Mouse (Mus musculus): ENCODE results near the gene Col26a1. TPM values are rescaled to one million over a fixed set of nuclear protein-coding genes. Genes with fewer than 3 reads are reported as not detected.

Gene Col26a1
- polyA plus RNA-seq, 1 experiment = 2.0 TPM

- 59% methylated on average over 5 of the region's 5 CpGs for WGBS
- no peak for DNase-seq
- no peak for TF ChIP-seq POLR2A (IDR thresholded peaks at IDR 0.05; ENCODE audit: borderline replicate concordance, extremely low read depth, low read depth, low read length)
- Histone ChIP-seq H3K4me1 (ENCODE audit: control insufficient read depth, insufficient read depth, low read length) (no peaks in the 10 kb centered on the region), H3K4me3 (replicated peaks; ENCODE audit: extremely low read depth, low read depth, low read length) (no peak overlapping the region)
These were observed 161.4 kb downstream of the Col26a1 start for GRCm38 (mm10) chr5:136721596-136721995.

- no peak for DNase-seq
- no peaks in the 10 kb centered on the region for H3K4me1 ChIP-seq (ENCODE audit: control insufficient read depth, insufficient read depth, low read length)
- WGBS = 62% methylated on average over 8 of the region's 8 CpGs
These were observed 164.4 kb downstream of the Col26a1 start for GRCm38 (mm10) chr5:136718656-136719055.

DNA sequence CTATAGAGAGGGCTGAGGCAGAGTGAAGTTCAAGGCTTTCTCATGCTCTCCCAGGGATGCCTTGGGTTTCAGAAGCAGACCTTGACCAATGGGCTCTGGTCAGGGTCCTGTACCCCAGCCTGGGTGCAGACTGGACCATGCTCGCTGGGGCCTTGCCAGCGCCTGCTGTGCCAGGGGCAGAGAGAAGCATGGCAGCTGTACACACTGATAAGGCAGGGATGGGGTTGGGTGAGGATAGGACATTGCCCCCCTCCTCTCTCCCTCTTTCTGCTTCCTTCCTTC lies 165.5 kb downstream of the Col26a1 start:
- TF ChIP-seq CTCF (IDR thresholded peaks at IDR 0.05; ENCODE audit: insufficient read depth, low read length) = no peak
- TF ChIP-seq POLR2A (IDR thresholded peaks at IDR 0.05; ENCODE audit: borderline replicate concordance, extremely low read depth, low read depth, low read length) = no peak
- H3K4me1 ChIP-seq (ENCODE audit: control insufficient read depth, insufficient read depth, low read length) = no peaks in the 10 kb centered on the region
- no peak overlapping the region for H3K4me3 ChIP-seq (replicated peaks; ENCODE audit: extremely low read depth, low read depth, low read length)
- DNase-seq = no peak
- 86% methylated on average over 2 of the region's 2 CpGs for whole genome bisulfite sequencing

More at GRCm38 (mm10) chr5:136718656-136719055, 164.4 kb downstream of the Col26a1 start:
- H3K4me3 ChIP-seq (replicated peaks; ENCODE audit: extremely low read depth, low read depth, low read length) = no peak overlapping the region
- no peak for TF ChIP-seq CTCF (IDR thresholded peaks at IDR 0.05; ENCODE audit: insufficient read depth, low read length)
- no peak for TF ChIP-seq POLR2A (IDR thresholded peaks at IDR 0.05; ENCODE audit: borderline replicate concordance, extremely low read depth, low read depth, low read length)

DNA sequence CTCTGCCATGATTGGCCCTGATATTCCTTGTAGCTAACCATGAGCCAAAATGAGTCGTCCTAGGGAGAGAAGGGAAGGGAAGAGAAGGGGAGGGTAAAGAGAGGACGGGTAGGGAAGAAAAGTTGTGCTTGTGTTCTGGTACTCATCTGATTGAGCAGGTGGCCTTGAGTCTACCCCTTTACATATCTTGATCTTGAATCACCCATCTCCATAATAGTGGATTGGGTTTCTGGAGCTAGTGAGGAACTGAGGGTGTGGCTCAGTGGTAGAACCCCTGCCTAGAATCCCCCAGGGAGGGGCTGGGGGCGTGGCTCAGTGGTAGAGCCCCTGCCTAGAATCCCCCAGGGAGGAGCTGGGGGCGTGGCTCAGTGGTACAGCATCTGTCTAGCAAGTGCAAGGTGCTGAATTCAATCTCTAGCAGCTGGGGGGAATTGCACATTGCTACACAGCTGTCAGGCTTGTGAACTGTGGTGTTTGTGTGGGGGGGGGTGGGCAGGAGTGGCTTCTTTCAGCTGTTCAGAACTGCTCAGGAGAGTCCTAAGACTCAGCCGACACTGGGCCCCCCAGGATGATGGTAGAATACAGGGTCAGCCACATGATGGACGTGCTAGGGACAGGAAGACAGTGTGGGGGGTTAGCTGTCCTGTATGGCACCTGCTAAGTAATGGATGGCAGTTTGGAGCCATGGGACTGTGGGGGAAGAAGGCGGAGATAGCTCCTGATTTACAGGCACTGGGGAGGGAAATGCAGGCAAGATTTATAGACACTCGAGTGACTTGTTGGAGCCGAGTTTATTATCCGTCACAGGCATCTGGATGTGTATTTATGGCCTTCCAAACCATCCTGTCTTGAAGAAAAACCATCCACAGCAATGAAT lies 166.1 kb downstream of the Col26a1 start:
- 47% methylated on average over 10 of the region's 10 CpGs for WGBS
- Histone ChIP-seq H3K4me1 (ENCODE audit: control insufficient read depth, insufficient read depth, low read length) (no peaks in the 10 kb centered on the region), H3K4me3 (replicated peaks; ENCODE audit: extremely low read depth, low read depth, low read length) (no peak overlapping the region)
- DNase-seq = no peak
- TF ChIP-seq CTCF (IDR thresholded peaks at IDR 0.05; ENCODE audit: insufficient read depth, low read length) (no peak), POLR2A (IDR thresholded peaks at IDR 0.05; ENCODE audit: borderline replicate concordance, extremely low read depth, low read depth, low read length) (no peak)

- Histone ChIP-seq H3K4me1 (ENCODE audit: control insufficient read depth, insufficient read depth, low read length) (no peaks in the 10 kb centered on the region), H3K4me3 (replicated peaks; ENCODE audit: extremely low read depth, low read depth, low read length) (no peak overlapping the region)
- TF ChIP-seq CTCF (IDR thresholded peaks at IDR 0.05; ENCODE audit: insufficient read depth, low read length) = peak; percentile 13; the same call in 1 of the 2 replicates
- no peak for TF ChIP-seq POLR2A (IDR thresholded peaks at IDR 0.05; ENCODE audit: borderline replicate concordance, extremely low read depth, low read depth, low read length)
- WGBS = 32% methylated on average over 11 of the region's 11 CpGs
- peak; percentile 24 for DNase-seq
These were observed 168.1 kb downstream of the Col26a1 start for GRCm38 (mm10) chr5:136714879-136715278.

GRCm38 (mm10) chr5:136714232-136714875 lies 168.7 kb downstream of the Col26a1 start:
- TF ChIP-seq CTCF (IDR thresholded peaks at IDR 0.05; ENCODE audit: insufficient read depth, low read length) (no peak), POLR2A (IDR thresholded peaks at IDR 0.05; ENCODE audit: borderline replicate concordance, extremely low read depth, low read depth, low read length) (no peak)
- WGBS = 33% methylated on average over 32 of the region's 32 CpGs
- no peak for DNase-seq
- Histone ChIP-seq H3K4me1 (ENCODE audit: control insufficient read depth, insufficient read depth, low read length) (no peaks in the 10 kb centered on the region), H3K4me3 (replicated peaks; ENCODE audit: extremely low read depth, low read depth, low read length) (no peak overlapping the region)

DNA sequence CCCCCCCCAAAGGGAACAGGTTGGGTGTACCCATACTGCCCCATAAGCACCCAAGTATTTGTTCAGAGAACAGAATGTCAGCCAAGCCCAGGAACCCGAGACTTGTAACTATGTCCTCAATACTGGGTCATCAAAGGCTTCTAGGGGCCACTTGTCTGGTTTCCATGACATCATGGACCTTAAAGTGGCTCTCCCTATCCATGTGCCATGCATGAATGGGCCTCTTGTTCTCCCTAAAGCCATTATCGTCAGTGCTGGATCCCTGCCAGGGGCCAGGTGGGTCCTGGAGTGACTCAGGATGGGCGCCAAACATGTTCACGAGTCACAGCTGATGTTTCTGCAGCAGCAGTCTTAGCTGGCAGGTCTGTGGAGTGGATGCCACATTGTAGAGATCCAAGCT lies 172.3 kb downstream of the Col26a1 start:
- 46% methylated on average over 4 of the region's 4 CpGs for WGBS
- no peak for TF ChIP-seq POLR2A (IDR thresholded peaks at IDR 0.05; ENCODE audit: borderline replicate concordance, extremely low read depth, low read depth, low read length)
- no peak for TF ChIP-seq CTCF (IDR thresholded peaks at IDR 0.05; ENCODE audit: insufficient read depth, low read length)
- peak; percentile 51 for DNase-seq

GRCm38 (mm10) chr5:136708116-136708515 lies 174.9 kb downstream of the Col26a1 start:
- no peak for TF ChIP-seq CTCF (IDR thresholded peaks at IDR 0.05; ENCODE audit: insufficient read depth, low read length)
- H3K4me3 ChIP-seq (replicated peaks; ENCODE audit: extremely low read depth, low read depth, low read length) = no peak overlapping the region
- H3K4me1 ChIP-seq (ENCODE audit: control insufficient read depth, insufficient read depth, low read length) = no peaks in the 10 kb centered on the region
- WGBS = 72% methylated on average over 12 of the region's 12 CpGs
- DNase-seq = no peak

More for the DNA sequence above, 172.3 kb downstream of the Col26a1 start:
- Histone ChIP-seq H3K4me1 (ENCODE audit: control insufficient read depth, insufficient read depth, low read length) (no peaks in the 10 kb centered on the region), H3K4me3 (replicated peaks; ENCODE audit: extremely low read depth, low read depth, low read length) (no peak overlapping the region)

GRCm38 (mm10) chr5:136706803-136707202 lies 176.2 kb downstream of the Col26a1 start:
- Histone ChIP-seq H3K4me3 (replicated peaks; ENCODE audit: extremely low read depth, low read depth, low read length) (no peak overlapping the region), H3K4me1 (ENCODE audit: control insufficient read depth, insufficient read depth, low read length) (peaks cover 2% of the 10 kb centered on the region; the same call in 1 of the 2 replicates)
- TF ChIP-seq POLR2A (IDR thresholded peaks at IDR 0.05; ENCODE audit: borderline replicate concordance, extremely low read depth, low read depth, low read length) (no peak), CTCF (IDR thresholded peaks at IDR 0.05; ENCODE audit: insufficient read depth, low read length) (peak; percentile 73)
- DNase-seq = peak; percentile 55
- WGBS = 3% methylated on average over 9 of the region's 9 CpGs

DNA sequence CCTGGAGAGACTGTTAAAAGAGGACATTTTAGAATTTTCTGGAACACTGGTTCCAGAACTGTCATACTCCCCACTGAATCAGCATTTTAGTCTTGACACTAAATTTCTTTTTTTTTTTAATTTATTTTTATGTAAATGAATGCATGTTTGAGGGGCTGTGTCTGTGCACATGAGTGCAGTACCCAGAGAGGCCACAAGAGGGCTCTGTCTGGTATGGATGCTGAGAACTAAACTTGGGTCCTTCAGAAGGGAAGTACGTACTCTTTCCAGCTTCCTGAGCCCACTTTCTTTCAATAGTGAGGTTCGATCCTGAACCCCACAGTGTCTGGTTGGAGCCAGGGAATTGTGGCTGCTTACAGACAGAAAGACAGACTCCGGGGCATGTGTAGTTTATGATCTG lies 177.5 kb downstream of the Col26a1 start:
- TF ChIP-seq CTCF (IDR thresholded peaks at IDR 0.05; ENCODE audit: insufficient read depth, low read length) (peak; percentile 31; the same call in 1 of the 2 replicates), POLR2A (IDR thresholded peaks at IDR 0.05; ENCODE audit: borderline replicate concordance, extremely low read depth, low read depth, low read length) (no peak)
- DNase-seq = no peak
- Histone ChIP-seq H3K4me1 (ENCODE audit: control insufficient read depth, insufficient read depth, low read length) (peaks cover 2% of the 10 kb centered on the region; the same call in 1 of the 2 replicates), H3K4me3 (replicated peaks; ENCODE audit: extremely low read depth, low read depth, low read length) (no peak overlapping the region)
- 90% methylated on average over 3 of the region's 3 CpGs for WGBS
